Mouse (Mus musculus) c-Kit-positive CD71-negative TER-119-negative erythroid progenitor cells, embryonic 14.5 days (primary cell): ENCODE results near the gene Hist1h2ag.

Experiments used
- DNase-seq: peaks from one replicate; pipeline ENCODE4 v3.0.0-alpha.2; 2013; ENCODE audit warnings: low read depth

Hist1h2ag gene

GRCm38 (mm10) chr13:22008707-22009106 lies 34.0 kb downstream of the Hist1h2ag start:
- no peak for DNase-seq

- no peak for DNase-seq
Measured at GRCm38 (mm10) chr13:22007872-22008271, 34.9 kb downstream of the Hist1h2ag start.

- DNase-seq: no peak
Measured at GRCm38 (mm10) chr13:22007121-22007510, 35.6 kb downstream of the Hist1h2ag start.

GRCm38 (mm10) chr13:22006334-22007120 lies 36.2 kb downstream of the Hist1h2ag start:
- DNase-seq: no peak

GRCm38 (mm10) chr13:22005605-22006333 lies 37.0 kb downstream of the Hist1h2ag start:
- DNase-seq: no peak

- no peak for DNase-seq
Measured at GRCm38 (mm10) chr13:22001823-22002222, 40.9 kb downstream of the Hist1h2ag start.

- DNase-seq: no peak
Measured at GRCm38 (mm10) chr13:22001346-22001745, 41.4 kb downstream of the Hist1h2ag start.

GRCm38 (mm10) chr13:21999147-21999546 lies 43.6 kb downstream of the Hist1h2ag start:
- DNase-seq: no peak

GRCm38 (mm10) chr13:21998412-21998811 lies 44.3 kb downstream of the Hist1h2ag start:
- no peak for DNase-seq

- no peak for DNase-seq
Measured at GRCm38 (mm10) chr13:21997821-21998220, 44.9 kb downstream of the Hist1h2ag start.

- no peak for DNase-seq
Measured at GRCm38 (mm10) chr13:21997201-21997820, 45.4 kb downstream of the Hist1h2ag start.

- DNase-seq: no peak
Measured at GRCm38 (mm10) chr13:21996840-21997185, 45.9 kb downstream of the Hist1h2ag start.

GRCm38 (mm10) chr13:21996101-21996839 lies 46.5 kb downstream of the Hist1h2ag start:
- no peak for DNase-seq

- no peak for DNase-seq
Measured at GRCm38 (mm10) chr13:21995331-21995914, 47.3 kb downstream of the Hist1h2ag start.

- DNase-seq: no peak
Measured at GRCm38 (mm10) chr13:21994896-21995295, 47.8 kb downstream of the Hist1h2ag start.

- no peak for DNase-seq
Measured at GRCm38 (mm10) chr13:21993957-21994738, 48.6 kb downstream of the Hist1h2ag start.

- no peak for DNase-seq
Measured at GRCm38 (mm10) chr13:21992550-21992949, 50.2 kb downstream of the Hist1h2ag start.
